Mouse (Mus musculus) urinary bladder, postnatal 14 days (tissue): ENCODE measurements around the gene Tmem270.
"Not testable (repeated sequence)": the region's sequence is repeated elsewhere in the genome, so short reads cannot be mapped to it uniquely, and the experiment has no call there.

Experiments
- DNase-seq: peaks from one replicate; pipeline ENCODE4 v3.0.0; 2021; ENCODE audit warnings: low spot score

Gene Tmem270

DNA sequence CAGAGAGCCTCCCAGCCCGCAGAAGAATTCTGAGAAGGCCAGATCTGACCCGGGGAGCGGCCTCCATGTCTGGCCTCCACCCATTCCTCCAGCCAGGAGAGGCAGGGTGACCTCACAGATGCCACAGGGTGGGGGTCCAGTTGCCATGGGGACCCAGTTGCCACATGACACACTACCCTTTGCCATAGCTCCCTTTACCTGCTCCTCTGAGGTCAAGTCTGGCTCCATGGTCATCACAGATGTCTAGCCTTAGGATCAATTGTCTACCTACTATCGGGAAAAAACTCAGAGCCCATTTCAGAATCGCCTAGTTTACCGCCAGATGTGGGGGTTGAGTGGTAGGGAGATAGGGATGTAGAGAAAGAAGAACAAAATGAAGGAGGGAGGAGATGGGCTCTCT is at the start of gene Tmem270:
Gene Tmem270 (minus strand): TSS at position 101 of the 400 bp plus-strand sequence.
- DNase-seq, result no peak

DNA sequence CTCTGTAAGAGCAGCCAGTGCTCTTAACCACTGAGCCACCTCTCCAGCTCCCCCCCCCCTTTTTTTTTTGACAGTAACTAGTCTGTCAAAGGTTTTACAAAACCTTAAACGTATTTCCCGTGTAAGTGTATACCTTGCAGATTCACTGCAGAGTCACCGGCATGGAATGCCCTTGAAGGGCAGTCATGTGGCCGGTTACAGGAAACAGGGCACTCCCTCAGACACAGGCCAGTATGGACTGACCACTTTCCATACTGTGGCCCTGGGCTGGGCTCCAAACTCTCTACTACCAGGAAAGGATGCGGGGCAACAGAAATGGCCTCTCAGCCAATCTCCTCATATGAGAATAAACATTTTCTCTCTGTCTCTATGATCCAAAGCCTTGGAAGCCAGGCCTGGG is 49.0 kb upstream of the Tmem270 start:
- DNase-seq, result no peak

DNA sequence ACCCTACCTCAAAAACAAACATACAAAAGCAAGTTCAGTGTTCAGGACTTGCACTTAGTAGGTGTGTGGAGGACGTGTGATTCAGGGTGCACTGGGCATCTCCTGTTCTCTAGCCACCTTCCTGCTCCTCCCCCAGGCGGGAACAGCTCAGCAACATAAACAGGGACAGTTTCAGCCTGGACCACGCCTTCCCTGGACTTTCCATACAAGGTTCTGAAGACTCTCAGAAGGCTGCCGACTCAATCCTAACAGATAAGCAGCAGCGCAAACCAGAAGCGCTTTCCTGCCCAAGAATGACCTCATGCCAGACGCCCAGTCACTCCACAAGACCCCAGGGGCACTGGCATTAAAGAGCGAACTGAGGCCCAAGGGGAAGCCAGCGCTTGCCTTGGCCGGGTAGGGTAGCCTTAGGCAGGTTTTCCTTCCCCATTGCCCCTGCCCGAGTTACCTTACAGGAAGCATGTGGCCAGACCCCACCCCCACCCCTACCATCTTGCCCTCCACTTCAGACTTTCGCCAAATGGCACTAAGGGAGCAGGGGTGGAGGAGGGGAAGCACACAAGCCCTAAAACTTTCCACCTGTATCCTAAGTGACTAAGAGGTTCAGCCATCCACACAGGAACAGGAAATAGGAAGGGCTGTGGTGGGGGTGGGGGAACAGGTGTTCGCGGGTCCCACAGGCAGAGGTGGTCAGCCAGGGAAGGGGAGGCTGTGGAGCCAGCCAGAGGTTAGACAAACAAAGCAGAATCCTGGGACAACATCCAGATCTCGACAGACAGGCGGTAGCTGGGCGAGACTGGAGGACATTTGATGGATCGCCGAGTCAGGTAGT is 44.7 kb upstream of the Tmem270 start:
- DNase-seq, result peak; percentile 64

DNA sequence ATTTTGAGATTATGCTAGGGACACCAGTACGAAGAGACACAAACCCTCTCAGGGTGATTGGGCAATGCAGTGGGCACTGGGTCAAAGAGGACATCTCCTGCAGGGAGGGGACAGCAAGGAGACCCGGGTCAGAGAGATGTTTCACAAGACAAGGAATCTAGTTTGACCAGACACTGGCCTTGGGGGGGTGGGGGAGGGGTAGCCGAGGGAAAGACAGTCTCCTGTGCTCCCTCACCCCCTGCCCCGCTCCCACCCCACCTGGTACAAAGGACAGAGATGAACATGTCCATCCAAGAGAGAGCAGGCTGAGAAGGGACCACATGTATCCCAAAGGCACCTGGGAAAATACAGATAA is 41.5 kb upstream of the Tmem270 start:
- DNase-seq, result no peak

DNA sequence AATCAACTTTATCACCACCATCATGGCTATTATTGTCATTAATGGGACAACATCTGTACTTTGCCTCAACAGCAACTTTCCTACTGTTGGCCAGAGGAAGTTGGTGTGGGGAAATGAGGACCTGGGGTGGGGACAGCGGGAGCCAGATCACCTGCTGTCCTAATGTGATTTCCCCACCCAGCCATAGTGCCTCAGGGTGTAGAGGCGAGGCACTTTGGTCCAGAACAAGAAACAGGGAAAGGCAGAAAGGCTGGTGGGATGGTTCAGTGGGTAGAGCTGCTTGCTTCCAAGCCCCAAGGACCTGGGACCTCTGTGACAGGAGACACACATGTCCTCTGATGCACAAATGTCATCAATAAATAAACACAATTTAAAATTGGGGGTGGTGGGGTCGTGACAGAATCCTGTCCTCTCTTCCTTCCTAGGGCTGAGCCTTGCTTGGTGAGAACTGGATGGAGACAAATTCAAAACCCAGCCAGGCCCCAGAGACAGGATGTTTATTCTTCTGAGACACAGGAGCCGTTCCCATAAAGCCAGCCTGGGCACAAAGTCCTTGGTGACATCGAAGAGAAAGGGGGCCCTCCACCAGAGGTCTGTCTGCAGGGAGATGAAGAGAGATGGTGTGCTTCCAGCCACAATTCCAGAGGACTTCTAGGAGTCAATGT is 41.0 kb upstream of the Tmem270 start:
- DNase-seq, result no peak

DNA sequence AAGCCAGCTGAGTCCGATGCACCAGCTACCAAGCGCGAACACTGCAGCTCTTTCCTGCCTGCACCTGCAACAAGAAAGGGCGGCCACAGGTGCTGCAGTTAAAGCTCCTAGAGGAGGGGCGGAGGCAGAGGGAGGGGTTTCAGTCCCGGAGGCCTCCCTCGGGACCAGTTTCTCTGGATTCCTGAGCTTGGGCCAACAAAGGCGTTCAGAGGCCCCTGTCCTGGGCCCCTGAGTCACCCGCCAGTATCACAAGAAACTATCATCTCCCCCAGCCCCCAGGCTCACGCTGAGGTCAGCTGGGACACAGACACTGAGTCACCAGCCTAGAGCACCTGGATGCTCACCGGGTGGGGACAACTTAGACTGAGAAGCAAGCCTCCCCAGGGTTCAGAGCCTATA is 40.3 kb upstream of the Tmem270 start, which contains the start of gene Cldn4:
Gene Cldn4 (minus strand): TSS at position 78 of the 399 bp plus-strand sequence.
- peak; percentile 92 for DNase-seq

DNA sequence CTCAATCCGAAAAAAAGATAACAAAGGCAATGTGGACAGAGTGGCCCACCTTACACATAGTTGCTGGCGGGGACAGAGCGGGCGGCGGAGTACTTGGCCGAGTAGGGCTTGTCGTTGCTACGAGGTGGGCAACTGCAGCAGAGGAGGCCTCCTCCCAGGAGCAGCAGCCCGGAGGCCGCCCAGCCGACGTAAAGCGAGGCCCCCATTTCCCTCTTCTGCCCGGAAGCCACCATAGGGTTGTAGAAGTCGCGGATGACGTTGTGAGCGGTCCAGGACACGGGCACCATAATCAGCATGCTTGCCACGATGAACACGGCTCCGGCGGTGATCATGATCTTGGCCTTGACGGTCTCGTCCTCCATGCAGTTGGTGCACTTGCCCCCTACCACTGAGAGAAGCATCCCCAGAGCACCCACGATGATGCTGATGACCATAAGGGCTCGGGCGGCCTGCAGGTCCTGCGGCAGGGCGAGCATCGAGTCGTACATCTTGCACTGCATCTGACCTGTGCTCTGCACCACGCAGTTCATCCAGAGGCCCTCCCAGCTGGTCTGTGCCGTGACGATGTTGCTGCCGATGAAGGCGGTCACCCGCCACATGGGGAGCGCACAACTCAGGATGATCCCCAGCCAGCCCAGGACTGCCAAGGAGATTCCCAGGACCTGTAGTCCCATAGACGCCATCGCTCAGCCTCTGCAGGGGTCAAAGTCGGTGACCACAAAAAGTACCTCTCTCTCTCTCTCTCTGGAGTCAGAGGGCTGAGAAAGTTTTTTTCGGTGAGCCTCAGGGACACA is 39.7 kb upstream of the Tmem270 start:
- DNase-seq, result no peak

DNA sequence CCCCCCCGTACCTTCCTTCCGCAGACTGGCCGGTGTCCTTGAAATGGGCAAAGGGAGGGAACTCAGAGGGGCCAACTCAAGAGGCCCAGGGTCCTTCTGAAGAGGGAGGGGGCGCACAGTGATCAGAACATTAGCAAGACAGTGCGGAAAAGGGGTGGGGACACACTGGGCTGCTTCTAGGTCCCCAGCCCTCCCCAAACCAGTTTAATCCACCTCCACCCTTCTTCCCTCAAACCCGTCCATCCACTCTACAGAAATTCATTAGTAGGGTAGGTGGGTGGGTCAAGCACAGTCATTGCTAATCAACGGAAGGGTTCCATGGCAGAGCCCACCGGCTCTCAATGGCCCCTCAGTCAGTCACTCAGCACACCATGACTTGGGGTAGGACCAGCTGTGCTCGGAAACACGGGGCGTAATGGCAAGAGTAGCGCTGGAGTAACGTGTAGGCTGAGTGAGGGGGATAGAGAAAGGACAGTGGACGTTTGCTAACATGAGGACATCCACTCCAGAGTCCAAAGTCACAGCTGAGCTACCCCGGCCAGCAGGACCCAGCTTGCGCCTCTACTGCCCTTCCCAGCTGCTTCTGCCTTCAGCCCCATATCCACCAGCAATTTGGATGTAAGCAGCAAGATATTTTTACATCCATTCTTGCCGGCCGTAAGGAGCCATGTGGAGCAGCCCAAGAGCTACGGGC is 38.9 kb upstream of the Tmem270 start:
- DNase-seq, result no peak

DNA sequence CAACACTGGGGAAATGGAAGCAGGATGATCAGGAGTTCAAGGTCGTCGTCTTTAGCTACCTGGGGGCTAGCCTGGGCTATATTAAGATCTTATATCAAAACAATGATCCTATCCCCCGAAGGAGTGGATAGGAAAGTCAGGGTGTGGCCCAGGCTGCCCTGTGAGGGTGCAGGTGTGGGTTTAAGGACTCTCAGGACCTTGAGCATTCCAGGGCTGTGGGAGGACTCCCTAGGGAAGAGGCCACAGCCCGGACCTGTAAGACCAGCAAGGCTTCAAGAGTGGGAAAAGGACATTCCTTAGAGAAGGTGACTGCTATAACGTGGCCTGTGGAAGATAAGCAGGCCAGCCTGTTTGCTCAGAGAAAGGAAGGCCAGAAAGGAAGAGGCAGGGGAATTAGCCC is 37.6 kb upstream of the Tmem270 start:
- no peak for DNase-seq

DNA sequence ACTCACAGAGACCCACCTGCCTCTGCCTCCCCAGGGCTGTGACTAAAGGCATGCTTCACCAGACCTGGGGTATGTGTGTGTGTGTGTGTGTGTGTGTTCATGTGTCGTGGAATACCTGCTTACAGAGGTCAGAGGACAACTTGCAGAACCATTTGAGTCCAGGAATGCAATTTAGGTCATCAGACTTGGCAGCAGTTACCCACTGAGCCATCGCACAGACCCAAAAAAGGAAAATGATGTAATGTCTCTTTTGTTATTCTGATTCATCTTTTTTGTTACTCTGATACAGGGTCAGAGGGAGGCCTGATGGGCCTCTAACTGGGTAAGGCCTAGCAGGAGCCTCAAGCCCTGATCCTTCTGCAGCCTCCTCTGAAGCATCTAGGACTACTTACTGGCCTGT is 36.2 kb upstream of the Tmem270 start:
- DNase-seq, result no peak

DNA sequence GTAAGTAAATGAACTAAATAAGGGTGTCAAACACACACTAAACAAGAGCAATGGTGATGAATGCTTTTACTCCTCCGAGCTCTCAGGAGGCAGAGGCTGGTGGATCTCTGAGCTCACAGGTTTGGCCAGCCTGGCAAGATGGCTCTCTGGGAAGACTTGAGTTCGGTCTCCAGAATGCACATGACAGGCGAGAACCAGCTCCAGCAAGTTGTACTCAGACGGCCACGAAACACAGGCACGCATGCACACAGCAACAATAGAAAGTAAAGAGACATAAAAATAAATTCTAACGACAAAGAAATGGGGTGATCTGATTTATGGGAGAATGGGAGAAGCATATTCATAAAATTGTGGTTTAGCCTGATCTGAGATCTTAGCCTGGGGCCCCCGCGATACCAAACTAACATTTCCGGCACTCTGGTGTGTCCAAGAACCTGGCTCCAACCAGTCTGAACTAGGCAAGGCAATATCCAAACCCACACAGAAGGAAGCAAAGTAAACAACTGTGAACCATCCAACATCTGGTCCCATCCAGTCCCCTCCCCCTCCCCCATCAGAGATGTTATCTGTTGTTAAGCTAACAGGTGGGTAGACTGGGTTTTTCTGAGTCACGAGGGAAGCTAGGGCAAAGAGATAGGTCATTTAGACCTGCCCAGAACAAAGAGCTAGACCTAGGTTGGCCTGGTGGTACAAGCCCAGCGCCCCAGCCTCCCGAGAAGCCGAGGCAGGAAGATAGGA is 35.1 kb upstream of the Tmem270 start:
- DNase-seq, result peak; percentile 85

DNA sequence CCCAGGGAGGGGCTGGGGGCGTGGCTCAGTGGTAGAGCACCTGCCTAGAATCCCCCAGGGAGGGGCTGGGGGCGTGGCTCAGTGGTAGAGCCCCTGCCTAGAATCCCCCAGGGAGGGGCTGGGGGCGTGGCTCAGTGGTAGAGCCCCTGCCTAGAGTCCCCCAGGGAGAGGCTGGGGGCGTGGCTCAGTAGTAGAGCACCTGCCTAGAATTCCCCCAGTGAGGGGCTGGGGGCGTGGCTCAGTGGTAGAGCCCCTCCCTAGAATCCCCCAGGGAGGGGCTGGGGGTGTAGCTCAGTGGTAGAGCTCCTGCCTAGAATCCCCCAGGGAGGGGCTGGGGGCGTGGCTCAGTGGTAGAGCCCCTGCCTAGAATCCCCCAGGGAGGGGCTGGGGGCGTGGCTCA is 33.0 kb upstream of the Tmem270 start:
- not testable (repeated sequence) for DNase-seq

DNA sequence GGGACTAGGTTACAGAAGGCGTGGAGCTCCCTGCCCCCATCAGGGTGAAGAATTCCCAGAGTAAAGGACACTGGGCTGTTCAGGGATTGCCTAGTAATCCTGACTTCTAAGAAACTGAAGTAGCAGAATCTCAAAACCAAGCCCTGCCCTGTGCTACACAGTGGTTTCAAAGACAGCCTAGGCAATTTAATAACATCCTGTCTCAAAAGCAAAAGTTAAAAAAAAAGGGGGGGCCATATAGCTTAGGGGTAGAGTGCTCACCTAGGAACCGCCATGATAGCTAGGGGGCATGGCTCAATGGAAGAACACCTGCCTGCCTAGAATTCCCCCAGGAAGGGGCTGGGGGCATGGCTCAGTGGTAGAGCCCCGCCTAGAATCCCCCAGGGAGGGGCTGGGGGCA is 32.5 kb upstream of the Tmem270 start:
- DNase-seq, result no peak

DNA sequence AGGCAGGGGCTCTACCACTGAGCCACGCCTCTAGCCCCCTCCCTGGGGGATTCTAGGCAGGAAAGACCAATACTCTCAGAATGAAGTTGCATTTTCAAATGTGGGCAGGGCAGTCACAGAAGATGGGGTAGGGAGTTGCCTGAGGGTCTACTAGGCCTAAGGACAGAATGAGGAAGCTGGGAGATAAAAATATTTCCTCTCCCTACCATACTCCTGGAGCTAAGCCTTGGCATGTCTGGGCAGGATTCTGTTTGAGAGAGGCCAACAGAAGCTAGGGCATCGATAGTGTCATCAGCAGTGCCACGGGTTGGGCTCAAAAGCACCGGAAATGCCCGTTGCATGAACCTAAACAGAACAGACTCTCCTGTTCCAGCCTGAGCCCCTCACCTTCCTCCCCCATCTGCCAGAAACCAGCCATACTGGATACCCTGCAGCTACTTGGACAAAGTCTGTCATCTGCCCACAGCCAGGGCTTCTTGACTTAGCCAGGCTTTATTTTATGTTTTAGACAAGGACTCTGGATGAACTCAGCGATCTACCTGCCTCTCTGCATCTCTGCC is 30.2 kb upstream of the Tmem270 start:
- peak; percentile 78 for DNase-seq

DNA sequence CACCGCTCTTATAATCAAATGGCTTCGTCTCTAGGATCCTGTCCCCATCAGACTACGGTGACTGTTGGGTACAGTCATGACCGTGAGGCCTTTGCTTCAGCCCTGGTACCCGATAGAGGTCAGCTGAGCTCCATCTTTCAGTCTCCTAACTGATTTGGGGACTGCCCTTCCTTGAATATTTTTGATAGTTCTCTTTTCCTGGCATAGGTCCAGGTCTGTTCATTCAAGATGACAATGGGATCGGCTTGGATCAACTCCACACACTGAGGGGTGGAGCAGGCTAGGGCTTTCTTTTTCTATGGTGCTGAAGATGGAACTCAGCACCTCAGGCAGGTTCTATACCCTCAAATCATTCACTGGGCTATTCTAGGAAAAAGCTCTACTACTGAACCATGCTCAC is 29.5 kb upstream of the Tmem270 start:
- no peak for DNase-seq

DNA sequence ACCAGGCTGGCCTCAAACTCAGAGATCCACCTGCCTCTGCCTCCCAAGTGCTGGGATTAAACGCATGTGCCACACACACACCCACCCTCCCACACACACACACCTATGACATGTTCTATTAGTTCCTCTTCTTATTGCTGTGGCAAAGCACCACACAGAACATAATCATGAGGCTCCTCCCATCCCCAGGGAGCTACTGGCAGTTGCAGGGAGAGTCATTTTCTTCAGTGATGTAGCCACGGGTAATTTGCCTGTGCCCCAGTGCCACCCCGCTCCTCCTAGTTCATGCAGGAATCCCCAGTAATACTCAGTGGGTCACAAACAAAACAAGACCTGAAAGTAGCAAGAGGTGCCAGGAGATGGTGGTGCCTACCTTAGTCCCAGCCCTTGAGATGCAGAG is 28.1 kb upstream of the Tmem270 start:
- DNase-seq, result no peak

DNA sequence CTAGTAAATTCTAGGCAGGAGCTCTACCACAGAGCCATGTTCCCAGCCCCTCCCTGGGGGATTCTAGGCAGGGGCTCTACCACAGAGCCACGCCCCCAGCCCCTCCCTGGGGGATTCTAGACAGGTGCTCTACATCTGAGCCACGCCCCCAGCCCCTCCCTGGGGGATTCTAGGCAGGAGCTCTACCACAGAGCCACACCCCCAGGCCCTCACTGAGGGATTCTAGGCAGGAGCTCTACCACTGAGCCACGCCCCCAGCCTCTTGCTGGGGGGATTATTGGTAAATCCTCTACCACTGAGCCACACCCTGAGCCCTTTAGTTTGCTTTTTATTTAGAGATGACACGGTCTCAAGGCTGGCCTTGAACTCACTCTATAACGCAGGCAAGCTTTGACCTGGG is 27.2 kb upstream of the Tmem270 start:
- not testable (repeated sequence) for DNase-seq

DNA sequence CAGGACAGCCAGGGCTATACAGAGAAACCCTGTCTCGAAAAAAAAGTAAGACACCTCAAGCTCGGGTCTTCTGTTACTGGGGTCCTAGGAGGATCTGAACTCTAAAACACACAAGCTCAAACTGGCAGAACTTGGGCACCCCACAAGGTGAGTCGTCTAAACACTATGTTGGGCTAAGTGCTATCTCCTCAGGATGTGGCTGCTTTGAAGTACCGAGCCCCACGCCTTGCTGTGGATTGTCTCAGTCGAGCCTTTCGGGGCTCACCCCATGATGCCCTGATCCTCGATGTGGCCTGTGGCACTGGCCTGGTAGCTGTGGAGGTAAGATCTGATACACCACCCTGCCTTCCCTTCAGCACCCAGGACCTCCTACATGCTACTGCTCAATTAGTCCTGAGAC is 26.7 kb upstream of the Tmem270 start:
- no peak for DNase-seq

DNA sequence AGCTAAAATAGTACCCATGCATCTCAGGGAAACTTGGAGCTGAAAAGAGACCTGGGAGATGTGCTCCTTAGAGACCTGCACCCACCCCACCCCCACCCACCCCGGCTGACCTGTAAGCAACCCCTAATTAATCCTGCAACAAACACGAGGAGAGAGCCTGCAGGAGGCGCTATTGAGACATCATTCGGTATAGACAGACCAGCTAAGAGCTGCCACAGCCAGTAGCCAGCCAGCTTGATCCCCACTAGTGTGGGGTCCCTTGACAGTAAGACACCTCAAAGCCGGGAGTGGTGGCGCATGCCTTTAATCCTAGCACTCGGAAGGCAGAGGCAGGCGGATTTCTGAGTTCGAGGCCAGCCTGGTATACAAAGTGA is 26.4 kb upstream of the Tmem270 start:
- DNase-seq, result peak; percentile 76

DNA sequence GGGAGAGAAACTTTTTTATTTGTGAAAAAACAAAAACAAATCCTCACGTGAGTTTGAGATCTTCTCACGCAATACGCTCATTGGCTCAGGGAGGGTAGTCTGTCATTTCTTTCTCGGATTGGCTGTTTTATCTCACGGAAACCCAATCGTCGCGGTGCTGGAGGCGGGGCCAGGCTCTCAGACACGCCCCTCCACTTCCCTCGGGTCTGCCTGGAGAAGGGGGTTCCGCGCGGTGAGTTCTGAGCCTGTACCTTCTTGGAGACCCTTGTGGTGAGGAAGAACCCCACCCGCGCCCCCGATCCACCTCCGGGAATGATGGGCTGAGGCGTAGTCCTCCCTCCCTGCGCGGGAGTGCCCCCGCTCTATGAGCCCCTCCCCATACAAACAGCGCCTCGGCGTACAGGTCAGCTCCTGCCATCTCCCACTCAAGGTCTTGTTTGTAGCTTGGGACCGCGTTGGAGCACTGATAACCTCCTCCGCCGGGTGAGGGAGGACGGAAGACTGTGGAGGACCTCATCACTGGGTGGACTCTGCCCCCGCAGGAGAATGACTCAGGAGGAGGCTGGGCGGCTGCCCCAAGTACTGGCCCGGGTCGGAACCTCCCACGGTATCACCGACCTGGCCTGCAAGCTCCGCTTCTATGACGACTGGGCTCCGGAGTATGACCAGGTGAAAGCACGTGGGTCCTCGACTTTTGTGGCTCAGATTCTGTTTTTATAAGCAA is 25.8 kb upstream of the Tmem270 start, which contains the start of gene Mettl27:
Gene Mettl27 (plus strand): TSS at position 190 of the 724 bp plus-strand sequence.
- peak; percentile 92 for DNase-seq
